Mouse (Mus musculus) lung, postnatal 0 days (tissue): ENCODE measurements around the gene Gm136. TPM values are rescaled to one million over a fixed set of nuclear protein-coding genes. Genes with fewer than 3 reads are reported as not detected.

Experiments used
- ATAC-seq: fragments of 200-750 bp; cut with Nextera tagmentation; 2 replicates; pipeline ENCODE4 v1.8.0; 2017; ENCODE audit warnings: moderate library complexity
- DNase-seq: peaks from one replicate; pipeline ENCODE4 v3.0.0-alpha.2; 2016; ENCODE audit warnings: low spot score
- H3K27ac ChIP-seq: fragments of 300-500 bp; sonication (generic); 2 replicates; pipeline ENCODE4 v1.5.1; 2014; ENCODE audit warnings: antibody characterized with exemption, mild to moderate bottlenecking, low read length, mixed read lengths
- H3K27me3 ChIP-seq: fragments of 300-500 bp; sonication (generic); replicated peaks from 2 replicates; pipeline ENCODE4 v1.6.1; 2014; ENCODE audit warnings: low read length, mixed read lengths; ENCODE audit not compliant: insufficient read depth
- H3K36me3 ChIP-seq: fragments of 300-500 bp; sonication (generic); 2 replicates; pipeline ENCODE4 v1.6.1; 2014; ENCODE audit warnings: low read length, mixed read lengths; ENCODE audit not compliant: insufficient read depth
- H3K4me1 ChIP-seq: fragments of 300-500 bp; sonication (generic); 2 replicates; pipeline ENCODE4 v1.6.1; 2014; ENCODE audit warnings: antibody characterized with exemption, low read depth, low read length, mixed read lengths; ENCODE audit not compliant: insufficient read depth
- H3K4me2 ChIP-seq: fragments of 300-500 bp; sonication (generic); replicated peaks from 2 replicates; pipeline ENCODE4 v1.6.1; 2014; ENCODE audit warnings: low read depth, mild to moderate bottlenecking, low read length, moderate library complexity, mixed read lengths
- H3K4me3 ChIP-seq: fragments of 300-500 bp; sonication (generic); 2 replicates; pipeline ENCODE4 v1.5.1; 2014; ENCODE audit warnings: low read depth, low read length
- H3K9ac ChIP-seq: fragments of 300-500 bp; sonication (generic); replicated peaks from 2 replicates; pipeline ENCODE4 v1.6.1; 2014; ENCODE audit warnings: low read depth, mild to moderate bottlenecking
- H3K9me3 ChIP-seq: fragments of 300-500 bp; sonication (generic); 2 replicates; pipeline ENCODE4 v1.6.1; 2016; ENCODE audit warnings: low read length, mixed read lengths
- CTCF ChIP-seq: IDR thresholded peaks from 2 replicates; pipeline ENCODE4 v1.5.1; 2016; ENCODE audit warnings: antibody characterized with exemption, mild to moderate bottlenecking
- EP300 ChIP-seq: IDR thresholded peaks from 2 replicates; pipeline ENCODE4 v1.6.1; 2016; ENCODE audit warnings: antibody characterized with exemption, mild to moderate bottlenecking, control low read depth
- WGBS: fragments of 180-500 bp; shearing (Covaris S2); extraction: QIAGEN DNeasy Blood & Tissue Kit; methylation state at CpG from one replicate; pipeline ENCODE4 v1.1.7; 2014; 5-methylcytosine and 5-hydroxymethylcytosine counted together
- polyA plus RNA-seq: library from polyadenylated mRNA; unstranded; fragments of >200 nt; fragmentation: Nextera tagmentation; extraction: Ambion mirVana; gene quantifications from 2 replicates; pipeline ENCODE4 v1.2.1, GENCODE M21; 2015

Gene Gm136
- polyA plus RNA-seq, 1 experiment from 2014 or later = not detected

DNA sequence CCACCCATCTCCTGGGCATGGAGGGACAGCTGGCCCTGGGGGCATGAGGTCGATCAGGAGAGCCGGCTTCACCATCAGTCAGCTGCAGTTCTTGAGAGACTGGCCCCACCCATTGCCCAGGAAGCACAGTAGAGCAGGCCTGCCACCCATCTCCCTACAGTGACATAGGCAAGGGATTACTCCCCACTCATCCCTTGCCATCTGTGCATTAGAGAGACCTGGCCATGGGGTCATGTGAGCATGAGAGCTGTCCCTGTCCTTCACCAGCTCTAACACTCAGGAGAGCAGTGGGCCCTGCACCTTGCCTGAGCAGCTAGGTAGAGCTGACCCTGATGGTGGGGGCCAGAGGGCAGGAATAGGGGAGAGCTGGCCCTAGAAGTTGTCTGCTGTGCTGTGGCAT lies 29.6 kb upstream of the Gm136 start:
- no peak overlapping the region for H3K27ac ChIP-seq
- no peaks in the 10 kb centered on the region for H3K9me3 ChIP-seq
- WGBS = 58% methylated on average over 2 of the region's 2 CpGs
- H3K36me3 ChIP-seq = no peaks in the 10 kb centered on the region
- no peak overlapping the region for H3K4me3 ChIP-seq
- H3K4me1 ChIP-seq = no peaks in the 10 kb centered on the region
- ATAC-seq (no peak), DNase-seq (no peak)
- H3K27me3 ChIP-seq = no peaks in the 10 kb centered on the region
- no peak overlapping the region for H3K9ac ChIP-seq
- no peak overlapping the region for H3K4me2 ChIP-seq
- TF ChIP-seq EP300 = no peak
- TF ChIP-seq CTCF = no peak

GRCm38 (mm10) chr4:34784865-34785264 lies 28.8 kb upstream of the Gm136 start:
- H3K9ac ChIP-seq = no peak overlapping the region
- 60% methylated on average over 5 of the region's 5 CpGs for WGBS
- no peak overlapping the region for H3K4me2 ChIP-seq
- DNase-seq = no peak
- H3K36me3 ChIP-seq = no peaks in the 10 kb centered on the region
- no peak overlapping the region for H3K27ac ChIP-seq
- ATAC-seq = no peak
- H3K4me1 ChIP-seq = no peaks in the 10 kb centered on the region
- no peaks in the 10 kb centered on the region for H3K9me3 ChIP-seq
- no peaks in the 10 kb centered on the region for H3K27me3 ChIP-seq
- no peak overlapping the region for H3K4me3 ChIP-seq
- TF ChIP-seq EP300 = no peak
- TF ChIP-seq CTCF = peak; percentile 61

DNA sequence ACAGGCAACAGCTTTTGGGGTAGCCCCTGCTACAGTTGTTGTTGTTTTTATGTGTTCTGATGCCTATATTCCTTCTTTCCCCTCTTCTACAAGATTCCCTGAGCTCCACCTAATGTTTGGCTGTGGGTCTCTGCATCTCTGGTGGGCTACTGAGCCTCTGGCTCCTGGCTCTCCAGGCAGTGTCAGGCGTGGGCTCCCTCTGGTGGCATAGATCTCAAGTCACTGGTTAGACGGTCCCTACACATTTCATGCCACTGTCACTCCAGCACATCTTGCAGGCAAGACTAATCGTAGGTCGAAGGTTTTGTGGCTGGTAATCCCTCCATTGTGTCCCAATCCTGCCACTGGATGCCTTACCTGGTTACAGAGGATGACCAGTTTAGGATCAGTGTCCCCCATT lies 26.7 kb upstream of the Gm136 start:
- TF ChIP-seq EP300 (no peak), CTCF (peak; percentile 61)

DNA sequence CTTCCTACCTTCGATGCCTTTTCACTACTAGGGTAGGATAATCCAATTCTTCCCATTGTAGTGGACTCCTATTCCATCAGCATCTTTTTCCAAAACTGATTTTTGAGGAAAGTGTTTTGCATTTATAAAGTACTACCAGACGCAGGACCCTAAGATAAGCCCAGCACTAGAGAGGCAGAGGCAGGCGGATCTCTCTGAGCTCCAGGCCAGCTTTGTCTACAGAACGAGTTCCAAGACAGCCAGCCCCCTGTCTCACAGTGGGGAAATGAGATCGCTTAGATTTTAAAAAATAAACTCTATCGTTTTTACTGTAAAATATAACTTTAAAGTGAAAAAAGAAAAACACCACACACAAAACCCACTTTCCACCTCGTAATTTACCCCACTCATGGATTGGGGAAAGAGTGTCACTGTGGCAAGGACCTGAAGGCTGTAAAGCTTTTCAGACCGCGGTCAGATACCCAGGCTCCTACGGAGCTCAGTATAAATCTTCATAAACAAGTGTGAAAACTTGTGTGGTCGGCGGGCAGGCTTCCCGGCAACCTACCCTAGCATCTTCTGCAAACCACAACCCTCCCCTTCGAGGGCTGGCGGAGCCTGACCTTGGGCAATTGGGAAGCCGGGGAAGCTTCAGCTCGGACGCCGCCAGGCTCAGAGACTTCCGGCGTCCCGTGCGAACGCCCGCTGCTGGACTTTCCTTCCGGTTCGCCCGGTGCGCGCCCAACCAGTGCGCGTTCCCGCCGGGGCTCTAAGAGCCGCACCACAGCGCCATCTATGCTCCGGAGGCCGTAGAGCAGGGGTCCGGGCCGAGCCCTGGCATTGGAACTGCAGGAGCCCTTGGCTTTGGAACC lies 21.8 kb upstream of the Gm136 start, which contains the start of gene Smim8:
Smim8 (minus strand) TSS at position 747 of the 851 bp plus-strand sequence.
- Histone ChIP-seq H3K4me3 (peak within 1 kb of the TSS; percentile 54), H3K9me3 (no peaks in the 10 kb centered on the region), H3K9ac (peak within 1 kb of the TSS; percentile 41), H3K36me3 (no peaks in the 10 kb centered on the region), H3K4me2 (peak within 1 kb of the TSS; percentile 53), H3K4me1 (no peaks in the 10 kb centered on the region), H3K27me3 (no peaks in the 10 kb centered on the region), H3K27ac (peak within 1 kb of the TSS; percentile 72)
- WGBS = 4% methylated on average over 40 of the region's 40 CpGs
- ATAC-seq (peak; percentile 98), DNase-seq (peak; percentile 95)
- TF ChIP-seq EP300 = no peak; the same call in 1 of the 2 replicates
- peak; percentile 95 for TF ChIP-seq CTCF

More for the DNA sequence above, 26.7 kb upstream of the Gm136 start:
- DNase-seq = no peak
- Histone ChIP-seq H3K27me3 (no peaks in the 10 kb centered on the region), H3K36me3 (no peaks in the 10 kb centered on the region), H3K9ac (no peak overlapping the region), H3K4me3 (no peak overlapping the region), H3K4me1 (no peaks in the 10 kb centered on the region), H3K4me2 (no peak overlapping the region), H3K9me3 (no peaks in the 10 kb centered on the region), H3K27ac (no peak overlapping the region)
- WGBS = 39% methylated on average over 4 of the region's 4 CpGs
- no peak for ATAC-seq

- no peaks in the 10 kb centered on the region for H3K9me3 ChIP-seq
- DNase-seq (peak; percentile 23), ATAC-seq (no peak)
- no peaks in the 10 kb centered on the region for H3K36me3 ChIP-seq
- H3K27ac ChIP-seq = no peak overlapping the region
- H3K4me2 ChIP-seq = no peak overlapping the region
- no peak overlapping the region for H3K4me3 ChIP-seq
- WGBS = 27% methylated on average over 8 of the region's 8 CpGs
- TF ChIP-seq EP300 = no peak
- TF ChIP-seq CTCF = no peak
- H3K9ac ChIP-seq = no peak overlapping the region
- no peaks in the 10 kb centered on the region for H3K4me1 ChIP-seq
- H3K27me3 ChIP-seq = no peaks in the 10 kb centered on the region
These were observed 15.7 kb upstream of the Gm136 start for GRCm38 (mm10) chr4:34771652-34772371.

DNA sequence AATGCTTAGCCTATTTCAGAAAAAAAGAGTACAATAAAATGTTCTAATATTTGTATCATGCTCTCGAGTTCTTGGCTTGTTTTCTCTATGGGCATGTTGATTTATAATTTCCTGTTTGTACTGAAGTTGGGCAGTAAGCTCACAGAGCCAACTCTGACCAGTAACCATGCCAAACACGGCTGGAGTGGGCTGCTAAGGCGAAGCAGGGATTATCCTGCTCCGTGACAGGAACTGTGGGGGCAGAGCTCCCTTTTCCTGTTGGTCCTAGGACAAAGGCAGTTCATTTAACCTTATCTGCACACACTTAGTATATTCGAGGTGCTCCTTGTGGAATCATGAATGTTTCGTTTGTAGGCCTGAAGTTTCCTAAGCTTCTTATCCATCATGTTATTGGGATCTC lies 6.8 kb downstream of the Gm136 start:
- no peak for ATAC-seq
- Histone ChIP-seq H3K9me3 (no peaks in the 10 kb centered on the region), H3K9ac (no peak overlapping the region), H3K4me1 (no peaks in the 10 kb centered on the region), H3K4me3 (no peak overlapping the region), H3K36me3 (no peaks in the 10 kb centered on the region), H3K27me3 (no peaks in the 10 kb centered on the region), H3K27ac (no peak overlapping the region), H3K4me2 (no peak overlapping the region)
- WGBS = 27% methylated on average over 6 of the region's 6 CpGs
- peak; percentile 16 for DNase-seq
- TF ChIP-seq EP300 = no peak
- no peak for TF ChIP-seq CTCF
